Mouse (Mus musculus) limb, embryonic 12.5 days (tissue): ENCODE measurements at regions not wholly inside any gene's neighbourhood (a gene's known extent, or its start where the extent isn't known, plus 50 kb on each side); places are given as distances from the start of the nearest gene placed in this dataset.

Experiments
- ATAC-seq: fragments of 200-750 bp; cut with Nextera tagmentation; 2 replicates; pipeline ENCODE4 v1.8.0; 2017; ENCODE audit warnings: low read depth, moderate TSS enrichment; ENCODE audit not compliant: insufficient number of reproducible peaks, insufficient read depth, low FRiP score, low TSS enrichment
- H3K27ac ChIP-seq: fragments of 300-500 bp; sonication (generic); 2 replicates; pipeline ENCODE4 v1.5.1; 2016; ENCODE audit warnings: mild to moderate bottlenecking, moderate library complexity
- H3K27me3 ChIP-seq: fragments of 300-500 bp; sonication (generic); 2 replicates; pipeline ENCODE4 v1.6.1; 2016; ENCODE audit warnings: mild to moderate bottlenecking, moderate library complexity
- H3K36me3 ChIP-seq: fragments of 300-500 bp; sonication (generic); 2 replicates; pipeline ENCODE4 v1.6.1; 2016; ENCODE audit warnings: mild to moderate bottlenecking, moderate library complexity
- H3K4me1 ChIP-seq: fragments of 300-500 bp; sonication (generic); replicated peaks from 2 replicates; pipeline ENCODE4 v1.6.1; 2016
- H3K4me2 ChIP-seq: fragments of 300-500 bp; sonication (generic); 2 replicates; pipeline ENCODE4 v1.6.1; 2016; ENCODE audit warnings: mild to moderate bottlenecking, moderate library complexity
- H3K4me3 ChIP-seq: fragments of 300-500 bp; sonication (generic); replicated peaks from 2 replicates; pipeline ENCODE4 v1.5.1; 2016; ENCODE audit warnings: mild to moderate bottlenecking
- H3K9ac ChIP-seq: fragments of 300-500 bp; sonication (generic); replicated peaks from 2 replicates; pipeline ENCODE4 v1.6.1; 2016; ENCODE audit warnings: mild to moderate bottlenecking, moderate library complexity
- H3K9me3 ChIP-seq: fragments of 300-500 bp; sonication (generic); 2 replicates; pipeline ENCODE4 v1.6.1; 2016; ENCODE audit warnings: mild to moderate bottlenecking, moderate library complexity
- WGBS: fragments of 180-500 bp; shearing (Covaris S2); methylation state at CpG from one replicate; pipeline ENCODE4 v1.1.7; 2016; 5-methylcytosine and 5-hydroxymethylcytosine counted together

GRCm38 (mm10) chr9:50257162-50257561 is 87.6 kb downstream of the Rpl10-ps3 start:
- no peaks in the 10 kb centered on the region for H3K4me1 ChIP-seq
- H3K27me3 ChIP-seq: no peaks in the 10 kb centered on the region
- H3K9ac ChIP-seq: no peak overlapping the region
- H3K4me2 ChIP-seq: no peak overlapping the region
- no peaks in the 10 kb centered on the region for H3K36me3 ChIP-seq
- ATAC-seq: no peak
- H3K4me3 ChIP-seq: no peak overlapping the region
- H3K9me3 ChIP-seq: no peaks in the 10 kb centered on the region
- 84% methylated on average over 3 of the region's 3 CpGs for WGBS
- no peak overlapping the region for H3K27ac ChIP-seq

- Histone ChIP-seq H3K9me3 (no peaks in the 10 kb centered on the region), H3K4me3 (no peak overlapping the region), H3K27me3 (no peaks in the 10 kb centered on the region), H3K4me2 (no peak overlapping the region), H3K27ac (no peak overlapping the region), H3K9ac (no peak overlapping the region), H3K4me1 (peaks cover 6% of the 10 kb centered on the region; the same call in 1 of the 2 replicates), H3K36me3 (no peaks in the 10 kb centered on the region)
- WGBS: 66% methylated on average over 5 of the region's 5 CpGs
- no peak for ATAC-seq
These were observed 99.6 kb downstream of the Rpl10-ps3 start for GRCm38 (mm10) chr9:50244982-50245671.

- Histone ChIP-seq H3K9me3 (no peaks in the 10 kb centered on the region), H3K36me3 (no peaks in the 10 kb centered on the region), H3K4me1 (peaks cover 11% of the 10 kb centered on the region), H3K27ac (no peak overlapping the region), H3K4me2 (no peak overlapping the region), H3K27me3 (no peaks in the 10 kb centered on the region), H3K4me3 (no peak overlapping the region), H3K9ac (no peak overlapping the region)
- ATAC-seq: no peak
- 49% methylated on average over 8 of the region's 8 CpGs for WGBS
These were observed 103.8 kb downstream of the Rpl10-ps3 start for GRCm38 (mm10) chr9:50240923-50241322.

GRCm38 (mm10) chr9:50235908-50236307 is 108.9 kb downstream of the Rpl10-ps3 start:
- no peak overlapping the region for H3K27ac ChIP-seq
- no peak overlapping the region for H3K4me3 ChIP-seq
- ATAC-seq: no peak
- H3K9ac ChIP-seq: no peak overlapping the region
- H3K27me3 ChIP-seq: no peaks in the 10 kb centered on the region; the same call in 1 of the 2 replicates
- H3K4me1 ChIP-seq: peaks cover 9% of the 10 kb centered on the region
- no peak overlapping the region for H3K4me2 ChIP-seq
- 25% methylated on average over 1 of the region's 1 CpGs for WGBS
- H3K36me3 ChIP-seq: no peaks in the 10 kb centered on the region
- no peaks in the 10 kb centered on the region for H3K9me3 ChIP-seq

GRCm38 (mm10) chr9:50234655-50235054 is 110.1 kb downstream of the Rpl10-ps3 start:
- Histone ChIP-seq H3K27me3 (no peaks in the 10 kb centered on the region; the same call in 1 of the 2 replicates), H3K27ac (no peak overlapping the region), H3K4me2 (no peak overlapping the region), H3K36me3 (no peaks in the 10 kb centered on the region), H3K9ac (no peak overlapping the region), H3K9me3 (no peaks in the 10 kb centered on the region), H3K4me3 (no peak overlapping the region), H3K4me1 (peaks cover 9% of the 10 kb centered on the region)
- ATAC-seq: no peak
- 83% methylated on average over 6 of the region's 6 CpGs for WGBS

GRCm38 (mm10) chr9:50232958-50233510 is 111.7 kb downstream of the Rpl10-ps3 start:
- Histone ChIP-seq H3K4me3 (no peak overlapping the region), H3K27me3 (no peaks in the 10 kb centered on the region; the same call in 1 of the 2 replicates), H3K9ac (no peak overlapping the region), H3K4me1 (peaks cover 9% of the 10 kb centered on the region), H3K36me3 (no peaks in the 10 kb centered on the region), H3K27ac (no peak overlapping the region), H3K9me3 (no peaks in the 10 kb centered on the region), H3K4me2 (no peak overlapping the region)
- no peak for ATAC-seq
- WGBS: 82% methylated on average over 4 of the region's 4 CpGs

- Histone ChIP-seq H3K9me3 (no peaks in the 10 kb centered on the region), H3K27me3 (no peaks in the 10 kb centered on the region), H3K4me1 (no peaks in the 10 kb centered on the region), H3K4me2 (no peak overlapping the region), H3K27ac (no peak overlapping the region), H3K4me3 (no peak overlapping the region), H3K36me3 (no peaks in the 10 kb centered on the region), H3K9ac (no peak overlapping the region)
- 71% methylated on average over 5 of the region's 5 CpGs for WGBS
- ATAC-seq: no peak
These were observed 134.3 kb downstream of the Rpl10-ps3 start for GRCm38 (mm10) chr9:50210481-50210880.

GRCm38 (mm10) chr9:50199422-50200218 is 145.1 kb downstream of the Rpl10-ps3 start:
- no peak overlapping the region for H3K27ac ChIP-seq
- H3K4me2 ChIP-seq: no peak overlapping the region
- no peaks in the 10 kb centered on the region for H3K36me3 ChIP-seq
- no peaks in the 10 kb centered on the region for H3K9me3 ChIP-seq
- no peak for ATAC-seq
- WGBS: 77% methylated on average over 7 of the region's 7 CpGs
- no peaks in the 10 kb centered on the region; the same call in 1 of the 2 replicates for H3K27me3 ChIP-seq
- H3K9ac ChIP-seq: no peak overlapping the region
- H3K4me1 ChIP-seq: no peaks in the 10 kb centered on the region
- H3K4me3 ChIP-seq: no peak overlapping the region

GRCm38 (mm10) chr9:50192400-50193110 is 152.2 kb downstream of the Rpl10-ps3 start:
- Histone ChIP-seq H3K27ac (0 out of 2 replicates have a peak overlapping the region, but pooled peaks have one; percentile 35), H3K9ac (no peak overlapping the region), H3K4me1 (0 out of 2 replicates have a peak, but pooled peaks cover 7% of the 10 kb centered on the region), H3K36me3 (no peaks in the 10 kb centered on the region), H3K9me3 (no peaks in the 10 kb centered on the region), H3K4me2 (no peak overlapping the region), H3K27me3 (no peaks in the 10 kb centered on the region), H3K4me3 (no peak overlapping the region)
- WGBS: 52% methylated on average over 5 of the region's 5 CpGs
- no peak for ATAC-seq

- Histone ChIP-seq H3K9ac (no peak overlapping the region), H3K36me3 (no peaks in the 10 kb centered on the region), H3K4me1 (0 out of 2 replicates have a peak, but pooled peaks cover 7% of the 10 kb centered on the region), H3K27ac (no peak overlapping the region), H3K4me2 (no peak overlapping the region), H3K9me3 (no peaks in the 10 kb centered on the region), H3K4me3 (no peak overlapping the region), H3K27me3 (no peaks in the 10 kb centered on the region)
- ATAC-seq: no peak
- WGBS: 8% methylated on average over 3 of the region's 3 CpGs
These were observed 153.6 kb downstream of the Rpl10-ps3 start for GRCm38 (mm10) chr9:50191136-50191535.

GRCm38 (mm10) chr9:50188576-50189070 is 156.1 kb downstream of the Rpl10-ps3 start:
- H3K36me3 ChIP-seq: no peaks in the 10 kb centered on the region
- WGBS: 67% methylated on average over 6 of the region's 6 CpGs
- no peaks in the 10 kb centered on the region for H3K9me3 ChIP-seq
- H3K4me1 ChIP-seq: 0 out of 2 replicates have a peak, but pooled peaks cover 7% of the 10 kb centered on the region
- H3K4me2 ChIP-seq: no peak overlapping the region
- H3K27me3 ChIP-seq: no peaks in the 10 kb centered on the region
- no peak overlapping the region for H3K27ac ChIP-seq
- no peak overlapping the region for H3K4me3 ChIP-seq
- ATAC-seq: no peak
- no peak overlapping the region for H3K9ac ChIP-seq
